Mouse (Mus musculus) heart, adult 2 months (tissue): ENCODE measurements around the gene 0610037L13Rik. TPM values are rescaled to one million over a fixed set of nuclear protein-coding genes. Genes with fewer than 3 reads are reported as not detected.

Experiments
- DNase-seq, 2 experiments: peaks; one replicate each; pipeline ENCODE4 v3.0.0; 2021
- H3K27ac ChIP-seq: fragments of 200-600 bp; 2 replicates; pipeline ENCODE4 v1.8.1; 2022
- H3K27me3 ChIP-seq: fragments of 200-500 bp; 2 replicates; pipeline ENCODE4 v1.6.1; 2012; ENCODE audit warnings: mild to moderate bottlenecking, low read length, inconsistent platforms, mixed read lengths; ENCODE audit not compliant: control insufficient read depth, insufficient read depth
- H3K36me3 ChIP-seq: fragments of 200-500 bp; 2 replicates; pipeline ENCODE4 v1.6.1; 2012; ENCODE audit warnings: low read length, inconsistent platforms; ENCODE audit not compliant: control insufficient read depth, insufficient read depth
- H3K4me1 ChIP-seq: fragments of 200-500 bp; 2 replicates; pipeline ENCODE4 v1.6.1; 2011; ENCODE audit warnings: low read length; ENCODE audit not compliant: control insufficient read depth, insufficient read depth
- H3K4me3 ChIP-seq: fragments of 200-600 bp; 2 replicates; pipeline ENCODE4 v1.8.1; 2022
- H3K79me2 ChIP-seq: fragments of 200-500 bp; replicated peaks from 2 replicates; pipeline ENCODE4 v1.6.1; 2012; ENCODE audit warnings: mild to moderate bottlenecking, inconsistent platforms, low read length, moderate library complexity, mixed read lengths; ENCODE audit not compliant: control insufficient read depth, insufficient read depth
- H3K9ac ChIP-seq: fragments of 200-500 bp; 2 replicates; pipeline ENCODE4 v1.6.1; 2012; ENCODE audit warnings: low read depth, mild to moderate bottlenecking, control low read depth, inconsistent platforms, low read length, mixed read lengths
- CTCF ChIP-seq: fragments of 200-600 bp; IDR thresholded peaks from 2 replicates; pipeline ENCODE4 v1.8.1; 2022; ENCODE audit warnings: antibody characterized with exemption, mild to moderate bottlenecking, moderate library complexity
- EP300 ChIP-seq: fragments of 200-500 bp; IDR thresholded peaks from 2 replicates; pipeline ENCODE4 v1.6.1; 2011; ENCODE audit warnings: low read depth, low read length, control low read depth; ENCODE audit not compliant: insufficient read depth
- POLR2A ChIP-seq: fragments of 200-500 bp; IDR thresholded peaks from 2 replicates; pipeline ENCODE4 v1.6.1; 2011; ENCODE audit warnings: mild to moderate bottlenecking, low read depth, low read length, control low read depth; ENCODE audit not compliant: insufficient read depth
- WGBS: fragments of 180-500 bp; shearing (Covaris S2); methylation state at CpG from one replicate; pipeline ENCODE4 v1.1.7; 2018; 5-methylcytosine and 5-hydroxymethylcytosine counted together
- intact Hi-C: fragments of 180-260 bp; cut with DNase I; formaldehyde crosslinking; loops from one replicate; pipeline ENCODE4 v1.15.1; 2025
- polyA plus RNA-seq: library from polyadenylated mRNA; depleted of rRNA; stranded (reverse); fragments of >200 nt; gene quantifications from 2 replicates; pipeline ENCODE4 v1.2.3, GENCODE M21; 2012
- total RNA-seq, 2 experiments: library from RNA; stranded (reverse); gene quantifications; 2 replicates each; pipeline ENCODE4 v1.2.3; 2021

0610037L13Rik gene
- total and polyA plus RNA-seq, 3 experiments = 41.9 to 52.6 (median 49.4) TPM

DNA sequence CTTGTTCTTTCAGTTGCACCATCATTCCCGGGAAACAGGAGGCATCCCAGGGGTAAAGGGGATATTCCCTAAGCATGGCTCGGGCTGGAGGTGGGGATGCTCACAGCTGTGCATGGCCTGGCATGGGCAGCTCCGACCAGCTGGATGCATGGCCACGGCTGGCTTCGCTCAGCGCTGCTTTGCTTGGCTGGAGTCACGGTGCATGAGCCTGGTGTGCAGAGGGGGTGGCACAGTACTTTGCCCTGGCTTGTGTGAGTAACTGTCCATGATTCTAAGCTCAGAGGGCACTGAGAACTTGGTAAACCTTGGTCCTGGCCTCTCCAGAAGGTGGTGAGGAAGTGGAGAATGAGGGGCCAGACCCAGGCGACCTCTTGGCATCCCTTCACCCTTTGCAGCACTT lies 39.5 kb upstream of the 0610037L13Rik start:
- Histone ChIP-seq H3K4me3 (no peak overlapping the region), H3K79me2 (no peaks in the 10 kb centered on the region), H3K27ac (no peak overlapping the region), H3K9ac (no peak overlapping the region), H3K36me3 (no peaks in the 10 kb centered on the region), H3K4me1 (no peaks in the 10 kb centered on the region), H3K27me3 (peaks cover 4% of the 10 kb centered on the region)
- intact Hi-C loops = no loop called here
- no peak for DNase-seq
- TF ChIP-seq CTCF (no peak), POLR2A (no peak), EP300 (no peak)
- WGBS = 83% methylated on average over 8 of the region's 8 CpGs

DNA sequence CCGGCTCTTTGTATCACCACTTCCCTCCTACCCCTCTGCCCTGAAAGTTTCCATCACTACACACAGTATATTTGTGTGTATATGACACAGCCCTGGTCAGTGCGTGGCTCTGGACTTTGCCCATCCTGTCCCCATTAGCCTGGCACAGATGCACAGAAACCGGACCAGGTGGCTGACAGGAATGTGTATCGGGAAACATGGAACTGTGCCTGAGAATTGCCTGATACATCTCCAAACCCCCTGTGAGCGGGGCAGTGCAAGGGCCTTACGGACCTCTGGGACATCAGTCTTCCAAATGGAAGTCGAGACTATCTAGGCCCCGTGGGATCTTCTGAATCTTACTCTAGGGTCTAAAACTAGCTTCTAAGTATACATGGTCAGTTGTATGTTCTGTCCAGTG lies 36.3 kb upstream of the 0610037L13Rik start:
- Histone ChIP-seq H3K4me3 (no peak overlapping the region), H3K79me2 (no peaks in the 10 kb centered on the region), H3K27me3 (no peaks in the 10 kb centered on the region), H3K9ac (no peak overlapping the region), H3K36me3 (no peaks in the 10 kb centered on the region), H3K27ac (no peak overlapping the region), H3K4me1 (no peaks in the 10 kb centered on the region)
- WGBS = 83% methylated on average over 8 of the region's 8 CpGs
- TF ChIP-seq EP300 (no peak), POLR2A (no peak), CTCF (no peak)
- DNase-seq = no peak
- intact Hi-C loops = no loop called here

DNA sequence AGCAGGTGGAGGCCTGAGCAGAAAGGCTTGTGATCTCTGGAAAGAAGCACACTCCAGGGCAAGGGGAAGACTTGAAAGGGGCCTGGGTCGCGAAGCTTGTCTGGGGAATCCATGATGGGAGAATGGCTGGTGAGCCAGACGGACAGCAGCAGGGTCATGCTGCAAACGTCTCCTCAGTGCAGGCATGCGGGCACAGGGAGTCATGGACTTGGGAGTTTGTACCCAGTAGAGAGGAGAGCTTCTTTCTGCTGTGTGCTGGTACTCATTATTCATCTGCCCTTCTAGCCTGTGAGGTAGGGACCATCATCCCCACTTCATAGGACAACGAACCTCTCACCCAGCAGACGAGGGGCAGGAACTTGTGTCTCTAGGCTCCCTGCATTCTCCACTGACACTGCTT lies 35.8 kb upstream of the 0610037L13Rik start:
- intact Hi-C loops = no loop called here

DNA sequence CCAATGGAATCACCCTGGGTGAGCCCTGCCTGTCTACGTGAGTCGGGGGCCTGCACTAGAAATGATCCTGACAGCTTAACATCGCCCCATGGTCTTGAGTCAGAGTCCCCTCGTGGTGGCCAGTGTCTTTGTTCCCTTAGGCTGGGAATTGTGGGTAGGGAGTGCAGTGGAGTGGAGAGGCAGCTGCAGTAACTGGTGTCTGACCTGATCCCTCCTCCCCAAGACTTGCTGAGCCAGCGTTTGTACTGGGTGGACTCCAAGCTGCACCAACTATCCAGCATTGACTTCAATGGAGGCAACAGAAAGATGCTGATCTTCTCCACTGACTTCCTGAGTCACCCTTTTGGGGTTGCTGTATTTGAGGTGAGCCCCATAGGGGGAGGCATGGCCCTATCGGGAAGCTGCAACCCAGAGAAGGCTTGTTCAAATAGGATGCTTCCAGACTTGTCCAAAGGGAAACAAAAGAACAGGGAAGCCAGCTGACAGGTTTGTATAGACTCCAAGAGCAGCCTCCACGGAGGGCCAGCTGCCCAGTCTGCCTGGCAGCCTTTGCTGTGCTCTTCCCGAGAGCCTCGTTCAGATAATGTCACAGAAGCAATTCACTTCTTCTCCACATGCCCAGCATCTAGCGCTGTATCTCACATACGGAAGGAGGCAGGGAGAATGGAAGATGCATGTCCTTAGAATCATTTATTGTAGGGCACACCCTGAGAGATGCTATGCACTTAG lies 32.5 kb upstream of the 0610037L13Rik start:
- H3K27ac ChIP-seq = no peak overlapping the region
- no peak for DNase-seq
- TF ChIP-seq POLR2A (no peak), EP300 (no peak), CTCF (no peak)
- H3K4me3 ChIP-seq = no peak overlapping the region
- no peaks in the 10 kb centered on the region for H3K79me2 ChIP-seq
- no peaks in the 10 kb centered on the region for H3K4me1 ChIP-seq
- WGBS = 62% methylated on average over 11 of the region's 11 CpGs
- intact Hi-C loops = no loop called here
- no peak overlapping the region for H3K9ac ChIP-seq
- H3K36me3 ChIP-seq = no peaks in the 10 kb centered on the region
- no peaks in the 10 kb centered on the region for H3K27me3 ChIP-seq

More for the DNA sequence above, 35.8 kb upstream of the 0610037L13Rik start:
- no peak overlapping the region for H3K9ac ChIP-seq
- H3K36me3 ChIP-seq = no peaks in the 10 kb centered on the region
- no peak overlapping the region for H3K27ac ChIP-seq
- no peaks in the 10 kb centered on the region for H3K79me2 ChIP-seq
- H3K4me3 ChIP-seq = no peak overlapping the region
- no peak for DNase-seq
- TF ChIP-seq POLR2A (no peak), EP300 (no peak), CTCF (no peak)
- 82% methylated on average over 7 of the region's 7 CpGs for WGBS
- no peaks in the 10 kb centered on the region for H3K4me1 ChIP-seq
- H3K27me3 ChIP-seq = no peaks in the 10 kb centered on the region

DNA sequence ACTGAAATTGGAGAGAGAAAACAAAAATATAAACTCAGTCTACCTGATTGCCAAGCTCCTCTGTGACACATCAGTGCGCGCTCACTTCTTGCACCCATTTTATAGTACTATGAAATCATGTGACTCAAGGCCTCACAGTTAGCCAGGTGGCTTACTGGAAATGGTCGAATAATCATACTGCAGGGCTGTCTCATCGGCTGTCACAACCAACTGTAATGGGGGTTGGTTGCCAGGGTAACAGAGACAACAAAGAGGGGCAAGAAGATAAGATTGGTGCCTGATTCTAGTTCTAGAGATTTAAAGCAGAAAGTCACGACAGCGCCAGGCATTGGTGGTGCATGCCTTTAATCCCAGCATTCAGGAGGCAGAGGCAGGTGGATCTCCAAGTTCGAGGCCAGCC lies 30.6 kb upstream of the 0610037L13Rik start:
- DNase-seq = no peak
- no peaks in the 10 kb centered on the region for H3K36me3 ChIP-seq
- no peak overlapping the region for H3K4me3 ChIP-seq
- H3K79me2 ChIP-seq = no peaks in the 10 kb centered on the region
- no peaks in the 10 kb centered on the region for H3K27me3 ChIP-seq
- no peaks in the 10 kb centered on the region for H3K4me1 ChIP-seq
- no peak for TF ChIP-seq EP300
- no peak for TF ChIP-seq POLR2A
- TF ChIP-seq CTCF = no peak
- WGBS = 79% methylated on average over 7 of the region's 7 CpGs
- H3K9ac ChIP-seq = no peak overlapping the region
- intact Hi-C loops = no loop called here
- H3K27ac ChIP-seq = no peak overlapping the region

DNA sequence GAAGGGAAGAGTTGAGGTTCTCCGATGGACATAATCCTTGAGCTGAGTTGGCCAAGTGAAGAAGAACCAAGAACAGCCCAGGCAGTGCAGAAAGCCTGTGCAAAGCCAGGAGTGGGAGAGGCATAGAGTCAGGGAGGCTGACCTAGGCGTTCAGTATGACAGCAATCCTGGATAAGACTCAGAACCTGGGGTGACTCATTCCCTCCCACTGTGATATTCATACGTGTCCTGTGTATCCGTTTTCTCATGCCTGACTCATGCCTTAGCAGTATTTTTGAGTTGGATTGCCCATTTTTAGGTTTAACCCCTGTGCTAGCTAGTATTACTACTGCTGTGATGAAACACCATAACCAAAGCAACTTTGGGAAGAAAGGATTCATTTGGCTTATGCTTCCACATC lies 24.7 kb upstream of the 0610037L13Rik start:
- TF ChIP-seq EP300 = no peak
- H3K4me3 ChIP-seq = no peak overlapping the region
- H3K79me2 ChIP-seq = no peaks in the 10 kb centered on the region
- DNase-seq = no peak
- H3K36me3 ChIP-seq = no peaks in the 10 kb centered on the region
- no peak overlapping the region for H3K9ac ChIP-seq
- intact Hi-C loops = no loop called here
- H3K27ac ChIP-seq = no peak overlapping the region
- no peaks in the 10 kb centered on the region for H3K27me3 ChIP-seq
- WGBS = 67% methylated on average over 4 of the region's 4 CpGs
- H3K4me1 ChIP-seq = no peaks in the 10 kb centered on the region
